Mouse (Mus musculus): Measurements from ENCODE around the gene Snx13.
A peak's percentile ranks its signal among the peaks of the same experiment; 100 is the strongest.

Gene Snx13

DNA sequence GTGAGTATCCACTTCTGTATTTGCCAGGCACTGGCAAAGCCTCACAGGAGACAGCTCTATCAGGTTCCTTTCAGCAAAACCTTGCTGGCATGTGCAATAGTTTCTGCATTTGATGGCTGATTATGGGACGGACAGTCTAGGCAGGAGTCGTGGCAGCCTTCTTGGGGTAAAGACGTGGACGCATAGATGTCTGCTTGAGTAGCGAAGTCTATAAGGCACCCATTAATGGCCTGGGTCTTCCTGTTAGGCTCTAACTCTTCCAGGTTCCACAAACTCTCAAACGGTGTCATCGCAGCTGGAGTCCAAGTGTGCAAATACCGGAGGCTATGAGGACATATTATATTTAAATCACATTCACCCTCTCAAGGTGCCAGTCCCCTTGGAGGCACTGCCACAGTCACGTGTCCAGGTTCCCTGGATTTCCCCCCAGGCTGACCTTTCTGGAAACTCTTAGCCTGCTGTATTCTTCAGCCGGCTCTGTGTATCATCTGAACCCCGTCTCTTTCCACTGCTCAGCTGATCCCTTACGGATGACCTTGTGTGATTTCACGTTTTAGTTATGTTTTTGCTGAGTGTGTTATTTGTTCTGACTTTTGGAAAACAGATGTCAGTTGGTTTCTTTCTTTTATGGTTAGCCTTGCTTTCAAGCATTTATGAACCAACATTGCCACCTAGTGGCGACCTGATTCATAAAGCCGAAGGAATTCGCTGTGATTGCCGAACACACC lies 144.9 kb downstream of the Snx13 start:
- peak; percentile 33 to 46 for DNase-seq (ENCODE audit: low spot score in 2 of 2)

DNA sequence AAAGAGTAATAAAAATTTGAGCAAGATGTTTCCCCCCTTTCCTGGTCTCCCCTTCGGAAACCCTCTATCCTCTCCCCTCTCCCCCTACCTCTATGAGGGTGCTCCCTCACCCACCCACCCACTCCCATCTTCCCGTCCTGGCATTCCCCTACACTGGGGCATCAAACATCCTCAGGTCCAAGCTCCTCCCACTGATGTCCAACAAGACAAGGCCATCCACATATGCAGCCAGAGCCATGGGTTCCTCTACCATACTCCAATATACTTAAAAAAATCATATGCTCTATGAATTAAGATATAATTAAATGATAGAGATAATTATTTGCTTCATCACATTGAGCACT lies 145.4 kb downstream of the Snx13 start:
- no peak for DNase-seq (ENCODE audit: low spot score in 2 of 2)

Measured in urinary bladder, adult 18-20 months (tissue).